Mouse (Mus musculus) brain, embryonic 18.5 days (tissue): ENCODE data around the gene Cd247.

Source experiments
- DNase-seq: peaks from one replicate; pipeline ENCODE4 v3.0.0-alpha.2; 2012; ENCODE audit warnings: low read depth, low spot score

Cd247 gene

GRCm38 (mm10) chr1:165775518-165776294 lies 12.8 kb upstream of the Cd247 start:
- DNase-seq, result peak; percentile 40

DNA sequence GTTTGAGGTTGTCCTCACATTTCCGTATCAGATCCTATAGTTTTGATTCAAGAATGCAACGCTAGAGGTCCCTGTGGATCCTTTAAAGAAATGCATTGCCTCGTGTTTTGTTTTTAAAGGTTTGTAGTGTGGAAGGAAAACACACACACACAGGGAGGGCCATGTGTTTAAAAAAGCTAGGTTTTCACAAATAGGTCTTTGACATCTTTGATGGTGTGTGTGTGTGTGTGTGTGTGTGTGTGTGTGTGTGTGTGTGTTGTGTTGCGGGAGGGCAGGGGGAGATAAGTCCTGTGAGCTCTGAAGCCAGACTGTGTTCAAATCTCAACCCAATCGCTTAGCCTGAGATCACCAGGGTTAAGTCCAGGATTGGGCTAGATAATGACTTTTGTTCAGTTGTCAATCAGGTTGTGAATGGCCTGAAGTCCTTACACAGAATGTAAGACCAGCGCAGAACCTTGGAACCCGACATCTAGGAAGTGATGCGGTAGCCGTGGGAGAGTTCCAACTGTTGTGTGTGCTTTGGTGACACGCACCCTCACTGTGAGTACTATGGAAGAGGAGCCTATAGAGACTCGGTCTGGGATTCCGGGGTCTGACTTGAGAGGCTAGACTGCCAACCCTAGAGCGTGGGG lies 8.4 kb upstream of the Cd247 start:
- peak; percentile 56 for DNase-seq

- no peak for DNase-seq
Observed at GRCm38 (mm10) chr1:165780586-165781111, 7.8 kb upstream of the Cd247 start.

- DNase-seq, result no peak
Observed at GRCm38 (mm10) chr1:165781426-165781825, 7.1 kb upstream of the Cd247 start.

DNA sequence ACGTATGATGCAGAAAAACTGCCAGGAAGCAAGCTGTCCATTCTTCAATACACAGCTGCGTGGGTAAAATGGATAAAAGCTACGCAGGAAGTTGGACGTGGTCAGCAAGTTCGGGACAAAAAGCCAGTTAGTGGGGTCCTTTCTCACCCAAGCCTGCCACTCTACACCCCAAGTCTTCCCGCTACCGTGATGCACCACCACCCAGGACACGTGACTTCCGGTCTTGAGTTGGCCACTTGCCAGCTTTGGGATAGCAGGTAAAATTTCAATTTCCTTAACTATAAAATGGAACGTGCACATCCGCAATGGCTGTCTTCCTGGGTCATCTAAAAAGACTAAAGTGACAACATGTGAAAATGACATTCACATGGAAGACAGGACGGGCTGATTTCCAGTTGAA lies 6.6 kb upstream of the Cd247 start:
- DNase-seq, result no peak

DNA sequence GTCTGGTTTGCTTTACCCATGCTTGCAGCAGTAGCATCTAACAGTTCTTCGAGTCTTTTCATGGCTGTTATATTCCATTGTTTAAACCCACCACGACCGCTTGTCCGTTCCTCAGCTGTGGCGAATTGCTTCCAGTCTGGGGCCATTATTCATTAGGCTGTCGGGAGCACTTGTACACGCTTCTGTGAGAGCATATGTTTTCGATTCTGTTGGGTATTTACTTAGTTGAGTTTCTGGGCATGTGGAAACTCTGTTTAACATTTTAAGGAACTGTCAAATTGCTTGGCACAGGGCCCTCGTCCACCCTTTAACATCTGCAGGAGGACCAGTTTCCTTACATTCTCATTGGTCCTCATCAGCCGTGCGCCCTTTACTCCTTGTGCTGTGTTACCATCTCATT lies 2.2 kb upstream of the Cd247 start:
- DNase-seq, result no peak

DNA sequence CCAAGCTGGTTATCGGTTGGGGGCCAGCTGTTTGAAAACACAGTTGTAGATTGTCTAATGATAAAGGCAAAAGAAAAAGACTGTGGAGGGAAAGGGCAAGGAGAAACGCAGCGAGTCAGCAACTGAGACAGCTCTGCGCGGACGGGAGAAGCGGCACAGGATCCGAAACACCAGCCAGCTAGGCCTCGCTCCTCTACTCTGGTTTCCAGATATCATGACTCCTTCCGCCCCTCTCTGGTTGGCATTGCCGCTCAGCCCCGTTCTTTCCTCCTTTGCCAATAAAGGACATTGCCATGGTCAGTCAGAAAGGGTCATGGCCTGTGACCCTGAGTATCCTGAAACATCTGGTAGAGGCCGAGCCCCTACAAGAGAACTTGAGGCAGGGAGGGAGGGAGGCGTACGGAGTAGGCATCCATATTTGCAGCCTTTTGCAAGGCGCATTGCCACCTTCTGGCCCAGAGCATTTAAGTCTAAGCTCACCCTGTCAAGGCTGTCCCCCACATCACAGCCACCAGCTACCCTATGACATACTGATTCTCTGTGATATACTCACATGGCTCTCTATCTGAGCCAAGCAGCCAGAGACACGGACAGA lies 682 bp downstream of the Cd247 start:
- DNase-seq, result no peak

- DNase-seq, result no peak
Observed at GRCm38 (mm10) chr1:165789963-165790362, 1.5 kb downstream of the Cd247 start.

GRCm38 (mm10) chr1:165790461-165791210 lies 2.2 kb downstream of the Cd247 start:
- DNase-seq, result no peak

DNA sequence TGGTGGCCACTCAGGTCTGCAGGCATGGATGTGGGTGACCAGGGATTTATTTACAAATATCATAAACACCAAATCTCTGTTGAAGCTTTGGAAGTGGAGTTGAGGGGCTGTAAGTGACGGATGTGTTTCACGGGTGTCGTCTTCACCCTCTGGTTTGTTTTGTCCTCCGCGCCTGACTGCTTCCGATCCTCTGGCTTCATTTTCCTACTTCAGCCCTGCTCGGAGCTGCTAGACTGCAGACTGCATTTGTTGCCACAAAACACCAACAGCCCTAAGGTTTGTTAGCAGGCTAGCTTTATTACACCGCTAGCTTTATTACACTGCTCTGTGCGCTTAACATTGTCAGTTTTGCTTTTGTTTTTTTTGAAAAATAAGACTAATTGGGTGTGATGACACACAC lies 2.9 kb downstream of the Cd247 start:
- no peak for DNase-seq

DNA sequence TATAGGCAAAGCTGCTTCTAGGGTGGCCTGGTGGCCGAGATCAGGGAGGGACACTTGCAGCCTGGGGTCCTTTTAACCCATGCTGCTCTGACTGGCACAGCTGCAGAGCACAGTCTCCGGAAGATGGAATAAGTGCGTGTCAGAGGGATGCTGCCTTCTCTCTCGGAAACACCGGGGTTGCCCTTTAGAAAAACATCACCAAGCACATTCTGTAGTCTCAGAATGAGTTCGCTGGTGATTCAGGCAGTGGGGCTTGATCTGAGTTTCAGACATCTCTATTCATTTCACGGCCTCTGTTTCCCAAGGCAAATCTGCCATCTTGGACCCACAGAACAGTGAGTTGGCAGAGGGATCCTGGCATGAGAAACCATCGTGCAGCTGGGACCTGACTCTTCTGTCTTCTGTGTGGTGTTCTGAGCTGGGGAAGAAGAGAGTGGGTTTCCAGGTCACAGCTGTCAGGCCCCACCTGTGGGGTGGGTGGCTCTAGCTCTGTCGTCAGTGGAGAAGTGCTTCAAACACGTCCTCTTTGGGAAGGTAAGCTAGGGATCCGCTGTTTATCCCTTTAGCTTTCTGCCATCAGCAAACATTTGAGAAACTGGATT lies 13.3 kb downstream of the Cd247 start:
- no peak for DNase-seq

- DNase-seq, result no peak
Observed at GRCm38 (mm10) chr1:165803107-165803506, 14.6 kb downstream of the Cd247 start.

DNA sequence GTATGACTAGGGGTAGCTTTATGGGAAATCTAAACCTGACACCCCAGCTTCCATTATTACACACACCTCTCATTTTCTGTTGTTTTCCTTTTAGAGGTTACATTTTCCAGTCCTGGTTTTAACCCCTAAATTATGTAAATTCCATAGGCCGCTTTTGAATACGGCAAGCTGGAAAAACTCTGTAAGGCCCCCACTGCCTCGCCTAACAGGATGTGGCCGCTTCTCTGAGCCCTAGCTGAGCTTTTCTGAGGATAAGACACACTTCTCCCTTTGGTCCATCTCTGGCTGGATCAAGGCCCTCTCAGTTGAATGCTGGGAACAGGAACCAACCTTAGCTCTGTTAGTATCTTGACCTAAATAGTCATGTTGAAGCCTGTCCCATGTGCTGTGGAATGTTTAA lies 15.7 kb downstream of the Cd247 start:
- DNase-seq, result no peak

GRCm38 (mm10) chr1:165810633-165811032 lies 22.2 kb downstream of the Cd247 start:
- DNase-seq, result no peak

- no peak for DNase-seq
Observed at GRCm38 (mm10) chr1:165811170-165811569, 22.7 kb downstream of the Cd247 start.

DNA sequence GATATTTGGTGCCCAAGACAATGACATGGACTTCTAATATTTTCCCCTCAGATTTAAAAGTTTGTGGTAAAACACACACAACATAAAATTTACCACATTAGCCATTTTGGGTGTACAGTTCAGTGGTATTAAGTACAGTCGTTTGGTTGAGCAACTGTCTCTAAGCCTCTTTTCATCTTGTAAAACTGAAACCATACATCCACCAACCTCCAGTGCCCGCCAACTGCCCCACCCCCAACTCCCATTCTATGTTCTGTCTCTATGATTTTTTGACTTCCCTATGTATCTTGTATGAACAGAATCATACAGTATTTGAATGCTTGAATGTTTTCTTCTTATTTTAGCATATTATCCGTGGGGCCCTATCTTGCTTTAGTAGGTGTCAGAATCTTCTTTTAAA lies 24.3 kb downstream of the Cd247 start:
- DNase-seq, result no peak

DNA sequence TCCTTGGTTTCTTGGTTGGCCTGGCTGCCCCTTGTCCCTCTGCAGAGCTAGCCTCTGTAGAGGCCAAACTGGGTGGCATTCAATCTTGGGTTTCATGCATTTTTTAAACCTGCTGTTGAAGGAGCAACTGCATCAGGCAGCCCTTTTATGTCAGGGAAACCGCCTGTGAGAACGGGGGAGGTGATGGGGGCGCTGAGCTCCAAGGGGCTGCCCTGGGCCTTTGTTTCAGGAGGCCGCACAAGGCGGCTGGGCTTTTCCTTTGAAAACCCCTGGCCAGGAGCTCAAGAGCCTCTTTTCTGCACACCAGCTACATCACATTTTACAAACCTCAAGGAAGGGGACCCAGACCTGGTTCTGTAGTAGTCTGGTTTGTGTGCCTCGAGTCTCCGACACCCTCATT lies 25.6 kb downstream of the Cd247 start:
- no peak for DNase-seq

GRCm38 (mm10) chr1:165814521-165815278 lies 26.2 kb downstream of the Cd247 start:
- no peak for DNase-seq

- DNase-seq, result no peak
Observed at GRCm38 (mm10) chr1:165816391-165816790, 27.9 kb downstream of the Cd247 start.

- no peak for DNase-seq
Observed at GRCm38 (mm10) chr1:165817264-165817663, 28.8 kb downstream of the Cd247 start.
